Mouse (Mus musculus): Measurements from ENCODE around the gene Calu.

GRCm38 (mm10) chr6:29362246-29363128 is 14.6 kb downstream of the Calu start:
- TF ChIP-seq CTCF (IDR thresholded peaks at IDR 0.05; ENCODE audit: control insufficient read depth, insufficient read depth, insufficient read length), result no peak
- TF ChIP-seq USF1 (IDR thresholded peaks at IDR 0.05; ENCODE audit: low read depth), result no peak
- TF ChIP-seq MYOG (IDR thresholded peaks at IDR 0.05; ENCODE audit: control insufficient read depth, extremely low read depth, insufficient read length), result no peak
- TF ChIP-seq MAX (IDR thresholded peaks at IDR 0.05), result no peak
